Mouse (Mus musculus) adrenal gland, postnatal 0 days (tissue): ENCODE results near the gene Msln. TPM values are rescaled to one million over a fixed set of nuclear protein-coding genes. Genes with fewer than 3 reads are reported as not detected.

ENCODE experiments used
- microRNA-seq: library from miRNA; unstranded; fragments of <30 nt; microRNA quantifications from one replicate; pipeline ENCODE4, GENCODE M21; 2016; ENCODE audit warnings: borderline replicate concordance; ENCODE audit not compliant: insufficient number of aligned reads
- polyA plus RNA-seq: library from polyadenylated mRNA; unstranded; fragments of >200 nt; fragmentation: Nextera tagmentation; extraction: Ambion mirVana; gene quantifications from 2 replicates; pipeline ENCODE4 v1.2.1, GENCODE M21; 2015

Gene Msln
- 58.7 and 63.7 TPM in 2 replicates for polyA plus RNA-seq

DNA sequence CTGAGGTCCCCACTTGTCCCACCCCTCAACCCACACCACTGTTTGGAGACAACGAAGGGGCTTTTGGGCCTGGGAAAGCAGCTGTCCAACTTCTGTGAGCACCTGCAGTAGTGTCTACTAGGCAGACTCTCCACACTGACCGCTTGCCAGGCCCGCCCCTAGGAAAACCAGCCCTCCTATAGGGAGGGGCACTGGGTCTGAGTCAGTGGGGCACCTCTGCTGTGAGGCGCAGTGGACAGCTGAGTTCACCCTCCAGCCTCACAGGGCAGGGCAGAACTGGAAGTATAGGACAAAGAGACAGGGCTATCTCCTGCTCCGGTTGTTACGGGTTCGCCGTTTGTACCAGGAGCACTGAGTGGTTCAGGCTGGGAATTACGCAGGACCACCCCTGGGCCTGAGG lies at the start of gene Msln:
Gene Msln, minus strand, starts transcription at position 138 of the 400 bp plus-strand sequence.

DNA sequence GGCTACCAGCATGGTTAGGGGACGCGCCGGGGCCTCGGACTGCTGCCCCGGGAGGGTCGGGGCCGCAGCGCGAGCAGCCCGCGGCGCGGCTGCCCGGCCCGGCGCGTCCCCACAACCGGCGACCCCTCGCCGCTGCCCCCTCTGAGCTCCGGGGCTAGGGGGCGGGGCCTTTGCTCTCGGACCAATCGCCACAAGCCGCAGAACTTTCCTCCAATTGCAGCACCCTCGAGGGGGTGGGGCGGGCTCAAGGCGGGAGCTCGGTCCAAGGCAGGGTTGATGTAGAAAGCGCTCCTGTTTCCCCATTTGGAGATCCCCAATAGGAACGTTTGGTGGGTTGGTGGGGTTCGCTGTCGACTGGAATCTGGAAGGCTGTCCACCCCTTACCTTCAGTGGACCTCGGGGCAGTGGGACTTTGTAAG lies 42.8 kb upstream of the Msln start, which contains the start of gene Metrn:
Gene Metrn, minus strand, starts transcription at position 186 of the 419 bp plus-strand sequence.

DNA sequence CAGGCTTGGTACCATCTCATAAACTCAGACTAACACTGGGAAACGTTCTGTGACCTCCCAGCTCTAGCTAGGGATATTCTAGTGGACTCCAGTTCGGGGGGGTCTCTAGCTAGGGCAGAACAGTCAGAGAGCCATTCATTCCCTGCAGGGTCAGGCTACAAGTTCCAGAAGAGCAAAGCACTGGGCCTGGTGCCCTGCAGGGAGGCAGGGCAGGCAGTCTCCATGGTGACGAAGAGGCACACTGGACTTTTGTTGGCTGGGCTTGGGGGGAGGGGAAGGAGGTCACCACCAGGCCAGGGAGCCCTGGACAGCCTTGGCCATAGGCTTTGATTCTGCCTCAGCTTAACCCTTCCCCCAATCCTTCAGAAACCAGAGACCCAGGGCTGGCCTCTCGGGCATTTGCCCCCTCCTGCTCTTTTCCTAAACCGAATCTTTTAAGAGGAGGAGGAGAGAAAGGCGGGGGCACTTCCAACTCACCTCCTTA lies 41.5 kb upstream of the Msln start, which contains the start of gene AC134908.4:
Gene AC134908.4, minus strand, starts transcription at position 51 of the 484 bp plus-strand sequence.

DNA sequence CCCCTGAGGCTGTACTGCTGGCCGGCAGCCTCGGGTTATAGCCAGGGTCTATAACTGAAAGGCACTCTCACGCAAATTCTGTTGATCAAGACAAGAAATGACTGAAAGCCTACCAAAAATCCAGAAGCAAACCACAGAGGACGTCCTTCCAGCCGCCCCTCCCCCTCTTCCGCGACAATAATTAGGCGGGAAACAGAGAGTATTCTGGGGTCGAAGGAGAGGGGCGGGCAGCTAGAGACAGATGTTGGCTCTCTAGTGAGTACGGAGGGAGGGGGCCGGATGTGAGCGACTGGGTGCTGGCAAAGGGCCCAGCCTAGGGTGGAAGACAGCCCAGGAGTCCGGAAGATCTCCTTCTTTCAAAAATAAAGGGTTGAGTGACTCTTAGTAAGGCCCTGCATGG lies 38.4 kb upstream of the Msln start, which contains the start of gene Fam173a:
Gene Fam173a, minus strand, starts transcription at position 287 of the 400 bp plus-strand sequence.

DNA sequence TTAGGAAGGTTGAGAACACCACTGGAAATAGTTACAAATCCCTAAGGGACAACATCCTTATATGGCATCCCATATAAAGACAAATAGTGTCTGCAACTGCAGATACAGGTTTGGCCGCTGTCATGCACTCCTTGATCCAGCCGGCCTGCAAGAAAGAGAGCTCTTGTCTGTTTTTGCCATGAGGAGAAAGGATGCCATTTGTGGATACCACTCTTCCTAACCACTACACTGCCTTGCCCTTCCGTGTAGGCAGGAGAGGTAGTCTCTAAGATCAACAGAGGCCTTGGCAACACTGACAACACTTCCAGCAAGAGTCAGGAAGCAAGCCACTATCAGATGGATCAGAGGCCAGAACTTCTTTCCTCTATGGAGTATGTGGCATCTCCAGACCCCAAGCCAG lies 32.1 kb upstream of the Msln start, which contains the start of gene Ccdc78:
Gene Ccdc78, plus strand, starts transcription at position 301 of the 400 bp plus-strand sequence.

DNA sequence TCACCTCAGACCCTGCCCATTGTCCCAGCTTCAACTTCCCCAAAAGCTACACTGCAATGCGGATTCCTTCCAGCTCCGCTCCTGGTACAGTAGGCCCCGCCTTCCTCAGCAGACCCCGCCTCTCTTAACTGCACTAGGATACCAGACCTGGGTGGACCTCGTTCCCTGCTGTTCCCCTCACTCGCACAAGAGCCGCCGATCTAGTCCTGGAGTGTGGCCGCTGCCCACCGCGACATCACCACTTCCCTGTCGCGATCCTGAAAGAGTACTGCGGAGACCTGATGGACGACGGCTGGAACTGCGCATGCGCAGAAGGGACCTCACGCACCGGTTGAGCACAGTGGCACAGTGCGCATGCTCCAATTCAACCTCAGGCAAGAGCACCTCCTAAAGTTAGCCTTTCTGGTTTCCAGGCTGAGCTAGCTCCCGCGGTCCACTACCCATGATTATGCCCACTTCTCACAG lies 31.1 kb upstream of the Msln start, which contains the start of gene Haghl:
Gene Haghl, minus strand, starts transcription at position 393 of the 465 bp plus-strand sequence.

DNA sequence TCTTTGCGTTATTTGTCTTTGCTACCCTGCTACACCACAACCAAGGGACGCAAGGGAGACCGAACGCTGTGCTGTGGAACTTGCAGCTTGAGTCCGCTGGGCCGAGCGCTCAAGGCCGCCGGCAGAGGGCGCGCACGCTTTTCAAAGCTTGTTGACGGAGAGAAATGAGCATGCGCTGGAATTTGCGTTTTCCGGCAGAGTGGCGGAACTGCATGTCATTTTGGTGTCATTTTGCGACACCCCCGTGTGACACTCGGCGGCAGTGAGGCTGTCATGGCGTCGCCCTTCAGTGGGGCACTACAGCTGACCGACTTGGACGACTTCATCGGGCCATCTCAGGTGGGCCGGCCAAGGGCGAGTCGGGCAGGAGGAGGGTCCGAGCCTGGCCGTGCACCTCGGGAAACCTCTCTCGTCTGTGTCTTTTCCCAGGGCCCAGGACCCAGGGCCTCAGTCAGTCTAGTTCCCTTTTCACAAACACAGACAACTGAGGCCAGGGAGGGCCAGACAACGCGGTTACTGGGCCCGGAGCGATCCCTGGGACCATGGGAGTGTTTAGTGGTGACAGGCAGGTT lies 19.5 kb upstream of the Msln start, which contains the start of gene Narfl:
Gene Narfl, plus strand, starts transcription at position 228 of the 572 bp plus-strand sequence.

DNA sequence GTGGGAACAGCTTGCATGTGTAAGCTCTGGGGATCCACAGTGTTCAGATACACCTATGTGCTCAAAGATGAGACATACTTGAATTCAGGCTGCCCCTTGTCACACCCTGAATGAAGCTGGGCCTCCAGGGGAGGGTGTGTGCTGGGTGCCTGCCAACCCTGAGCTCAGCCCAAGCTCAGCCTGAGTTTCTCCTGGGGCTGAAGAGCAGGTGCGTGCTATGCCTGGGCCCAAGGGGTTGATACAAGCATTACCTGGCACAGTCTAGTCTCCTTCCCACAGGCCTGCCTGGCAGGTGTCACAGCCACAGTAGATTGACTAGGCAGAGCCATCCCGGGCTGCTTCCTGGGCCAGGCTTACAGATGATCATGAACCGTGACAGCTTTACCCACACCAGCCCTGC lies 18.4 kb downstream of the Msln start, which contains the start of gene Mslnl:
Gene Mslnl, plus strand, starts transcription at position 298 of the 400 bp plus-strand sequence.

DNA sequence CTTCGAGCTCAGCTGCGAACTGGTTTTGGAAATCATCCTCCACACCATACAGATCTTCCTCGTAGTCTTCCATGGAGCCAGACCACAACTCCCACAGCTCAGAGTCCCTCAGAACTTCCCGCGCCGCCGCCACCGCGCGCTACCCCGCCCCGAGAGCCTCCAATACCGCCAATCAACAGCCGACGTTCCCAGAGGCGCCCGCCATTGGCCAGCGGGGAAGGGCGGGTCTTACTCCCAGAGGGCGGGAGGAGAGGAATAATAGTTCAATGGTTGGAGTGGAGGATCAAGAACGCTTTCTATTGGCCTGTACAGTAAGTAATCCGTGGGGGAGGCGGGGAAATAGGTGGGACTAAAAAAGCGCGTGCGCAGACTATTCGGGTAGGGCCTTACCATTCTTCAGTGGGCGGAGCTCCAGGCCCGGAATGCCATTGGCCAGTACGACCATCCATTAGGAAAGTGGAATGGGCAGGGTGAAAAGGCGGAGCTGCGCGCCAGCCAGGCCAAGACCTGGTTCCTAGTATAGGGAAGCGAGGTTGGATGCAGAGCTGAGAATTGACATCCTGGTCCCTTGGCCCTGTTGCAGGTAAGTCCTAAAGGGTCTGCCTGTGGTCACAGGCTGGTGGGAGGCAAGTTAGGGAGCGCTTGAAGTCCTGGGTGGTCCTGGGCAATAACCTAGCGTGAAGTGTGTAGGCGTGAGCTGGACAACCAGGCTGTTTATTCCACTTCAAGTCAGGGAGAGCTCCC lies 26.7 kb downstream of the Msln start, which contains the start of the genes Chtf18 and Rpusd1:
Gene Chtf18, minus strand, starts transcription at position 155 of the 744 bp plus-strand sequence.
Gene Rpusd1, plus strand, starts transcription at position 406 of the 744 bp plus-strand sequence.

DNA sequence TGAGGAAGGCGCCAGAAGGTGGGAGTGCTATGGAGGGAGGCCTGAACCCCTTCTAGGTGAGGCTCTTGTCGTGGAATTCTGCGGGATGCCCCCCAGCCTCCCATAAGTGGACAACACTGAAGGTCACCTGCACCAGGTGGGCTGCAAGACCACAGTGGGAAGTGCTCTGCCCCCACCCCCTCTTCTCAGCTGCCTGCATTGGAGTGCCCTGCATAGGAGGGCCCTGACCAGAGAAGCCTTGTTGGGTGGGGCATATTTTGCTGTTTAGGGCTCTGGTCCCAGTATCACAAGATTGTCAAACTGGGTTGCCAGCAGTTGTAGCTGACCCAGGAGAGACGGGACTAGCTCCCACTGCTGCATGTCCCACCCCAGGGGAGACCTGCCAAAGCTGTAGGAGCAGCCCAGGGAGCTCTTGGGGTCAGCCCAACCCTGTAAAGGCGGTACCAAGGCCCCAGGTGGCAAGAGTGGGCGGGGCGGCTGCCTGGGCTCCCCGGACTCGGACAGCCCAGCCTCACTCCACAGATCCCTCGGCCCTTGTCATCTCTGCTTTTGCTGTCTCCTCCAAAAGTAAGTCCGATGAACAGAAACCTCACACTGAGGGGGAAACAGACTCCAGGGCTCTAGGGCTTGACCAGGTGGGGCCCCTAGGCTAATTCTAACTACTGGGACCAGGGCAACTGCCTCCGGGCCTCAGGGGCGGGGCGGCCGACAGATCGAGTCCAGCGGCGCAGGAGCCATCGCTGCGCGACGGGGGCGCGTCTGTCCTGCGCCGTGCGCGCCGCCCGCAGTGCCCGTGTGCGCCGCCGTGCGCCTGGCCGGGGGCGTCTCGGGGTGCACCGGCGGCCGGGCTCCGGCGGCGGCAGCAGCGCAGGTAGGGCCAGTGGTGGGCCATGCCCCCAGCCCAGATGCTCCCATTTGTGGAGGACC lies 37.2 kb downstream of the Msln start, which contains the start of gene Gng13:
Gene Gng13, plus strand, starts transcription at position 461 of the 927 bp plus-strand sequence.

Small RNA genes within 50 kb of the gene (microRNA-seq; reads per million reads assigned to microRNA genes)
- gene Gm25083 (not detected), gene Mir6966 (not detected)

Other genes starting within 250 kb of the Msln start
- 2.1 and 2.4 TPM in 2 replicates for gene Sox8, start 183.7 kb downstream of the Msln start, polyA plus RNA-seq
- gene Lmf1, start 175.3 kb downstream of the Msln start, polyA plus RNA-seq: 16.2 and 32.9 TPM in 2 replicates
- 5.1 and 5.4 TPM in 2 replicates for gene Gng13, start 37.2 kb downstream of the Msln start, polyA plus RNA-seq
- 4.2 and 6.3 TPM in 2 replicates for gene Chtf18, start 27.0 kb downstream of the Msln start, polyA plus RNA-seq
- gene Rpusd1, start 26.7 kb downstream of the Msln start, polyA plus RNA-seq: 12.5 and 19.9 TPM in 2 replicates
- 0.17 TPM in 1 of 2 replicates, not detected in the other for gene Mslnl, start 18.3 kb downstream of the Msln start, polyA plus RNA-seq
- 21.6 and 30.4 TPM in 2 replicates for gene Narfl, start 19.4 kb upstream of the Msln start, polyA plus RNA-seq
- gene Haghl, start 31.3 kb upstream of the Msln start, polyA plus RNA-seq: 56.7 and 71.7 TPM in 2 replicates
- gene Ccdc78, start 32.2 kb upstream of the Msln start, polyA plus RNA-seq: 0.35 and 0.36 TPM in 2 replicates
- gene Fam173a, start 38.5 kb upstream of the Msln start, polyA plus RNA-seq: 146 and 178 TPM in 2 replicates
- gene AC134908.4, start 41.3 kb upstream of the Msln start, polyA plus RNA-seq: 0.39 TPM in 1 of 2 replicates, not detected in the other
- gene Metrn, start 42.8 kb upstream of the Msln start, polyA plus RNA-seq: 63.7 and 96.9 TPM in 2 replicates
- gene Fbxl16, start 54.7 kb upstream of the Msln start, polyA plus RNA-seq: 12.1 and 14.1 TPM in 2 replicates
- 10.9 and 18.4 TPM in 2 replicates for gene Wdr24, start 69.2 kb upstream of the Msln start, polyA plus RNA-seq
- gene Jmjd8, start 74.5 kb upstream of the Msln start, polyA plus RNA-seq: 28.9 and 42.7 TPM in 2 replicates
- gene Stub1, start 79.0 kb upstream of the Msln start, polyA plus RNA-seq: 212 and 318 TPM in 2 replicates
- gene Rhbdl1, start 82.9 kb upstream of the Msln start, polyA plus RNA-seq: 11.7 and 16.4 TPM in 2 replicates
- 2.3 and 4.6 TPM in 2 replicates for gene Gm20683, start 87.4 kb upstream of the Msln start, polyA plus RNA-seq
- gene Rhot2, start 90.5 kb upstream of the Msln start, polyA plus RNA-seq: 10.4 and 18.4 TPM in 2 replicates
- gene Wdr90, start 107.1 kb upstream of the Msln start, polyA plus RNA-seq: 7.4 and 12.5 TPM in 2 replicates
- gene Mcrip2, start 114.4 kb upstream of the Msln start, polyA plus RNA-seq: 272 and 300 TPM in 2 replicates
- 88.6 and 139 TPM in 2 replicates for gene Mettl26, start 120.7 kb upstream of the Msln start, polyA plus RNA-seq
- gene Wfikkn1, start 126.5 kb upstream of the Msln start, polyA plus RNA-seq: 0.36 and 0.51 TPM in 2 replicates
- 20.0 and 27.4 TPM in 2 replicates for gene Rab40c, start 165.3 kb upstream of the Msln start, polyA plus RNA-seq
- 35.6 and 46.1 TPM in 2 replicates for gene Pigq, start 190.6 kb upstream of the Msln start, polyA plus RNA-seq
- gene Nhlrc4, start 190.6 kb upstream of the Msln start, polyA plus RNA-seq: 0.18 TPM in 1 of 2 replicates, not detected in the other
- gene A930017K11Rik, start 198.2 kb upstream of the Msln start, polyA plus RNA-seq: 0.21 TPM in 1 of 2 replicates, not detected in the other
- gene Capn15, start 231.4 kb upstream of the Msln start, polyA plus RNA-seq: 9.1 and 11.3 TPM in 2 replicates